Mouse (Mus musculus): Measurements from ENCODE around the gene Nrcam. TPM values are rescaled to one million over a fixed set of nuclear protein-coding genes. Genes with fewer than 3 reads are reported as not detected.
"Not testable (repeated sequence)": the region's sequence is repeated elsewhere in the genome, so short reads cannot be mapped to it uniquely, and the experiment has no call there.

Gene Nrcam
- 0.17 TPM in 1 of 2 replicates, not detected in the other for polyA plus RNA-seq (2015; fragmentation: Nextera tagmentation; extraction: Ambion mirVana)

DNA sequence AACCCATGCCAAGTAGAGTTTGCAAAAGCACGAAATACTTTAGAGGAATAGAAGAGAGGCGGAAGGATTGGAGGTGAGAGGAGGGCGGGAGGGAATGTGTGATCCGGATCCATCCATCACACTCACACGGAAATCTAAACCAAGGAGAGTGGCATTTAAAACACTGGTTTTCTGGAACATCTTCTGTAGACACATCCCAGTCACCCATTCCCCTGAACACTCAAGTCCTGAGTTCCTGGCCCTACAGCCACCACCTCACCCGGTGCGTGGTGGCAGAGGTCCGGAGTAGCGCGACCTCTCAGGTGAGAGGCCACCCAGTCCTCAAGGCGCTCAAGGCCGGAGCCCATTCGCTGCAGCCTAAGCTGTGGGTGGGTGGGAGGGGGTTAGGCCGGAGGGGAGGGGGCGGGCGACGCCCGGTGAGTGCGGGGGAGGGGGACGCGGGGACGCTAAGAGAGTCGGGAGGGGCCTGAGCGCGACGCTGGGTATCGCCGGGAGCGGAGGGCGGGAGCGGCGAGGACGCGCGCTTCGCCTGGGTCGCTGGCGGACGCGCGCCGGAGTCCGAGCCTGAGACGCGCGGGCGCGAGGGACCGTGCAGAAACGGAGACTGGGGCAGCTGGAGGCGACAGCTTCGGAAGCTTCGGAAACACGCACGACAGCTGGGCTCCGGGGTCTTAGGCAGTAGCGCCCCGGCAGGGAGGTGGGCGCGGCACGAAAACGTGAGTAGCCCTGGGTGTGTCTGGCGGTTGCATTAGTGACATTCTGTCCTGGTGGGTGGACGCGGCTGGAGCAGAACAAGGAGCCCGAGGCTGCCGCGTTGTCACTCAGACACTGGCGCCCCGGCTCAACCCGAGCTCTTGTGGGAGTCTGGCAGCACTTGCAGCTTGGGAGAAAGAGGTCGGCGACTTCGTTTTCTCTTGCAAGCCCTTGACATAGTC, at the start of gene Nrcam:
Gene Nrcam (plus strand): TSS at position 505 of the 935 bp plus-strand sequence.
- peak within 1 kb of the TSS; percentile 49 for H3K4me3 ChIP-seq (ENCODE audit: low read depth, low read length)
- H3K9ac ChIP-seq (replicated peaks) = no peak within 1 kb of the TSS; the same call in 1 of the 2 replicates
- peaks cover 32% of the 10 kb centered on the region for H3K27me3 ChIP-seq (ENCODE audit: insufficient read depth, low read length)
- DNase-seq (peak; percentile 29), ATAC-seq (peak; percentile 38)
- no peak within 1 kb of the TSS for H3K27ac ChIP-seq (ENCODE audit: low read depth)
- 4% methylated on average over 72 of the region's 74 CpGs for whole genome bisulfite sequencing (ENCODE audit: insufficient replicate concordance)
- no peak for TF ChIP-seq CTCF (IDR thresholded peaks at IDR 0.05; ENCODE audit: low read depth)
- TF ChIP-seq EP300 (IDR thresholded peaks at IDR 0.05; ENCODE audit: low read depth) = no peak
- H3K36me3 ChIP-seq (replicated peaks; ENCODE audit: insufficient read depth, low read length) = no peaks in the 10 kb centered on the region
- H3K4me2 ChIP-seq (ENCODE audit: low read depth, low read length) = peak within 1 kb of the TSS; percentile 90
- no peaks in the 10 kb centered on the region for H3K9me3 ChIP-seq (ENCODE audit: low read length)
- H3K4me1 ChIP-seq (ENCODE audit: insufficient read depth) = peaks cover 9% of the 10 kb centered on the region; the same call in 1 of the 2 replicates

- Histone ChIP-seq H3K36me3 (replicated peaks; ENCODE audit: insufficient read depth, low read length) (peaks cover 11% of the 10 kb centered on the region), H3K4me1 (ENCODE audit: insufficient read depth) (peaks cover 11% of the 10 kb centered on the region)
- not testable (repeated sequence) for H3K9me3 ChIP-seq (ENCODE audit: low read length); H3K4me2 ChIP-seq (ENCODE audit: low read depth, low read length); H3K27ac ChIP-seq (ENCODE audit: low read depth); DNase-seq; H3K4me3 ChIP-seq (ENCODE audit: low read depth, low read length); H3K9ac ChIP-seq (replicated peaks); H3K27me3 ChIP-seq (ENCODE audit: insufficient read depth, low read length)
- 0 out of 2 replicates have a peak, but pooled peaks have one; percentile 15 for ATAC-seq
- WGBS (ENCODE audit: insufficient replicate concordance) = 68% methylated on average over 2 of the region's 2 CpGs
Measured at GRCm38 (mm10) chr12:44280147-44280546, 48.5 kb upstream of the Nrcam start.

DNA sequence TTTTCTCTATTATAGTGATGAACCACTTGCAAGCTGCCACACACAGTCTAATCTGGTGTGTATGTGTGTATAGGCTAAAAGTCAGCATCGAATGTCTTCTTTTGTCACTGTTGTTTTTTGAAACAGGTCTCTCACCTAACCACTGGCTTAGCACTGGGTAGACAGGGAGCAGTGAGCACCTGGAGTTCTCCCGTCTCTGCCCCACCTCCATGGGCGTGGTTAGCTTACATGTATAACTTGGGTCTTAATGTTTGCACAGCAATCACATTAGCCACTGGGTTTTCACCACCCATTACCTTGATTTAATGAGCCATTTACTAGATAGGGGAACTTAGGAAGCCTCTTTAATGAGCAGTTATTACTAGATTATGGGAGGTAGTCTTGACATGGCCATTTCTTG, 47.2 kb upstream of the Nrcam start:
- WGBS (ENCODE audit: insufficient replicate concordance) = 67% methylated on average over 3 of the region's 3 CpGs
- ATAC-seq = no peak
- H3K9me3 ChIP-seq (ENCODE audit: low read length) = no peaks in the 10 kb centered on the region

GRCm38 (mm10) chr12:44283378-44283777, 45.3 kb upstream of the Nrcam start:
- H3K27ac ChIP-seq (ENCODE audit: low read depth) = peak overlapping the region; percentile 23; the same call in 1 of the 2 replicates
- no peaks in the 10 kb centered on the region for H3K27me3 ChIP-seq (ENCODE audit: insufficient read depth, low read length)
- no peak overlapping the region for H3K9ac ChIP-seq (replicated peaks)
- DNase-seq = no peak
- ATAC-seq = no peak
- H3K4me2 ChIP-seq (ENCODE audit: low read depth, low read length) = no peak overlapping the region; the same call in 1 of the 2 replicates
- WGBS (ENCODE audit: insufficient replicate concordance) = 31% methylated on average over 9 of the region's 9 CpGs
- H3K4me3 ChIP-seq (ENCODE audit: low read depth, low read length) = no peak overlapping the region
- H3K4me1 ChIP-seq (ENCODE audit: insufficient read depth) = 0 out of 2 replicates have a peak, but pooled peaks cover 2% of the 10 kb centered on the region
- H3K36me3 ChIP-seq (replicated peaks; ENCODE audit: insufficient read depth, low read length) = peaks cover 26% of the 10 kb centered on the region
- TF ChIP-seq EP300 (IDR thresholded peaks at IDR 0.05; ENCODE audit: low read depth) (no peak), CTCF (IDR thresholded peaks at IDR 0.05; ENCODE audit: low read depth) (no peak)
- no peaks in the 10 kb centered on the region for H3K9me3 ChIP-seq (ENCODE audit: low read length)

More for the DNA sequence above, 47.2 kb upstream of the Nrcam start:
- no peak for DNase-seq
- Histone ChIP-seq H3K27ac (ENCODE audit: low read depth) (no peak overlapping the region), H3K4me1 (ENCODE audit: insufficient read depth) (peaks cover 6% of the 10 kb centered on the region; the same call in 1 of the 2 replicates), H3K36me3 (replicated peaks; ENCODE audit: insufficient read depth, low read length) (peaks cover 16% of the 10 kb centered on the region), H3K4me3 (ENCODE audit: low read depth, low read length) (no peak overlapping the region), H3K9ac (replicated peaks) (no peak overlapping the region), H3K27me3 (ENCODE audit: insufficient read depth, low read length) (no peaks in the 10 kb centered on the region), H3K4me2 (ENCODE audit: low read depth, low read length) (no peak overlapping the region)
- no peak for TF ChIP-seq CTCF (IDR thresholded peaks at IDR 0.05; ENCODE audit: low read depth)
- no peak for TF ChIP-seq EP300 (IDR thresholded peaks at IDR 0.05; ENCODE audit: low read depth)

- ATAC-seq (no peak), DNase-seq (no peak)
- Histone ChIP-seq H3K36me3 (replicated peaks; ENCODE audit: insufficient read depth, low read length) (peaks cover 44% of the 10 kb centered on the region), H3K9ac (replicated peaks) (no peak overlapping the region), H3K9me3 (ENCODE audit: low read length) (no peaks in the 10 kb centered on the region), H3K4me1 (ENCODE audit: insufficient read depth) (no peaks in the 10 kb centered on the region), H3K4me2 (ENCODE audit: low read depth, low read length) (no peak overlapping the region), H3K27ac (ENCODE audit: low read depth) (no peak overlapping the region), H3K4me3 (ENCODE audit: low read depth, low read length) (no peak overlapping the region), H3K27me3 (ENCODE audit: insufficient read depth, low read length) (no peaks in the 10 kb centered on the region)
- 92% methylated on average over 8 of the region's 8 CpGs for WGBS (ENCODE audit: insufficient replicate concordance)
- TF ChIP-seq CTCF (IDR thresholded peaks at IDR 0.05; ENCODE audit: low read depth) (no peak), EP300 (IDR thresholded peaks at IDR 0.05; ENCODE audit: low read depth) (no peak)
Measured at GRCm38 (mm10) chr12:44286992-44287391, 41.7 kb upstream of the Nrcam start.

- H3K4me3 ChIP-seq (ENCODE audit: low read depth, low read length) = no peak overlapping the region
- no peak overlapping the region for H3K4me2 ChIP-seq (ENCODE audit: low read depth, low read length)
- no peaks in the 10 kb centered on the region for H3K4me1 ChIP-seq (ENCODE audit: insufficient read depth)
- H3K27me3 ChIP-seq (ENCODE audit: insufficient read depth, low read length) = no peaks in the 10 kb centered on the region
- H3K9ac ChIP-seq (replicated peaks) = no peak overlapping the region
- DNase-seq = peak; percentile 52
- no peaks in the 10 kb centered on the region for H3K9me3 ChIP-seq (ENCODE audit: low read length)
- TF ChIP-seq EP300 (IDR thresholded peaks at IDR 0.05; ENCODE audit: low read depth) (no peak), CTCF (IDR thresholded peaks at IDR 0.05; ENCODE audit: low read depth) (peak; percentile 88)
- H3K36me3 ChIP-seq (replicated peaks; ENCODE audit: insufficient read depth, low read length) = peaks cover 26% of the 10 kb centered on the region
- no peak overlapping the region for H3K27ac ChIP-seq (ENCODE audit: low read depth)
- peak; percentile 47; the same call in 1 of the 2 replicates for ATAC-seq
Measured at GRCm38 (mm10) chr12:44292281-44292680, 36.4 kb upstream of the Nrcam start.
